Mouse (Mus musculus): ENCODE measurements around the gene Scube1.

DNA sequence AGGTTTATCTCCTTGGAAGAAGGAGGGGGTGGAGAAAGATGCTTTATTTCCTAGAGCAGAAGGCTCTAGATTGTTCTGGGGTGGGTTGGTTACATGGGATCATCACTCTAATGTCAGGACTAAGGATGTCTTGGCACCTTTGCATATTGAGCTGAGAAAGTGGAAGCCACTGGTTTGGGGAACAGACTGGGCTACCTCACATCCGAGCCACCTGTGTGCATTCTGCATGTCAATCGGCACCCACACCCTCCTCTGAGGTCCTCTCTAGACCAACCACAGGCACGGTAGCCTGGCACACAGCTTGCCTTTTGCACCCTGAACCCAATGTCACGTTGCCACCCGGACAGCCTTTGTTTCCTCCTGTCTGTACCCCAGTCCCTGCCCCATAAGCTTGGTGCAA is 1.9 kb upstream of the Scube1 start:
- TF ChIP-seq CTCF (IDR thresholded peaks at IDR 0.05; ENCODE audit: borderline replicate concordance, insufficient read depth, low read depth, low read length) = no peak
- no peak for TF ChIP-seq POLR2A (IDR thresholded peaks at IDR 0.05; ENCODE audit: borderline replicate concordance, insufficient read depth, low read length)

Data from cerebellum, adult 2 months (tissue).